Mouse (Mus musculus): ENCODE measurements at regions not wholly inside any gene's neighbourhood (a gene's known extent, or its start where the extent isn't known, plus 50 kb on each side); places are given as distances from the start of the nearest gene placed in this dataset.

DNA sequence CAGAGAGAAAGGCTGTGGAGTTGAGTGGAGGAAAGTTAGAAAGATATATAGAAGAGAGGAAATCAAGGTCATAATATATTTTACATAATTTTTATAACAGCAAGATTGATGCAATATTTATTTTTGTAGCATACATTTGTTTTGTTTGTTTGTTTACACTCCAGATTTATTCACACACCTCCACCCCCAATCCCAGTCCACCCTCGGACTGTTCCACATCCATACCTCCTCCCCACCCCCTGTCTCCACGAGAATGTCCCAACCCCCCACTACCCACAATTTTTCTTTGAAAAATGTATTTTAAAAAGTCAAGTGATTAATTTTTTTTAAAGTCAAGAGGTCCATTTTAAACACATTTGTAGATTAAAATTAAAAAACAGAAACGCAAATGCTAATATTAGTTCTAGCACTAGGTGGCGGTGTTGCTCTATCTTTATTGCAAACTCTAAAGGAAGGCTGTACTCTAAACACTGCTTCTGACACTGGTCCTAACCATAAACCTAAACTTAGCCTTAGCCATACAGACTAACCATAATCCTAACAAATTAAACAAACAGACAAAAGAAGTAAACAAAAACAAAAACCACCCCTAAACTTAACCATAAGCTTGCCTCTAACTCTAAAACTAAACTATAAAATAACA is 67.8 kb downstream of the Olfr1505 start:
- DNase-seq (ENCODE audit: low spot score in 2 of 2): peak in 1 of 2 experiments; percentile 52

DNA sequence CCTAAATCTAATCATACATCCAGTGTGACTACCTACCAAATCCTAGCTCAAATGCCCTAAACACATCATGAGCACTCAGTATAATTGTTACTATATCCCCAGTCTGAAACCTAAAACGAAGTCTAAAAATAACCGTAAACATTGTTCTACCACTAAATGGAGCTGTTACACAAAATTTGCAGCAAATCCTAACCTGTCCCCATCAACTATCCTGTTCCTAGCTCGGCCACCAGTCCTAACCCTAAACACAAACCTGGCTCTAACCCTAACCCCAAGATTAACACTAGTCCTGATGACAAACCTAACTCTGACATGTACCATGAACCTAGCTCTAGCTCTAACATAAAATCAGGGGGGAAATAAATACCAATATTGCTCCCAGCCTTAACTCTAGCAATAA is 69.5 kb downstream of the Olfr1505 start:
- DNase-seq (ENCODE audit: low spot score in 2 of 2): no peak
